Mouse (Mus musculus) forebrain, embryonic 14.5 days (tissue): Measurements from ENCODE around the gene Orai1. TPM values are rescaled to one million over a fixed set of nuclear protein-coding genes. Genes with fewer than 3 reads are reported as not detected.

Source experiments
- ATAC-seq: fragments of 200-750 bp; cut with Nextera tagmentation; 2 replicates; pipeline ENCODE4 v1.8.0; 2017; ENCODE audit warnings: mild to moderate bottlenecking, moderate library complexity
- DNase-seq: peaks from one replicate; pipeline ENCODE4 v3.0.0-alpha.2; 2015; ENCODE audit warnings: low spot score
- H3K27ac ChIP-seq: fragments of 300-500 bp; sonication (generic); 2 replicates; pipeline ENCODE4 v1.5.1; 2014; ENCODE audit warnings: low read depth, mild to moderate bottlenecking, control low read depth, low read length, moderate library complexity
- H3K27me3 ChIP-seq: fragments of 300-500 bp; sonication (generic); replicated peaks from 2 replicates; pipeline ENCODE4 v1.6.1; 2014; ENCODE audit warnings: low read length, control low read depth, mixed read lengths; ENCODE audit not compliant: control insufficient read depth, insufficient read depth
- H3K36me3 ChIP-seq: fragments of 300-500 bp; sonication (generic); 2 replicates; pipeline ENCODE4 v1.6.1; 2014; ENCODE audit warnings: low read length, control low read depth; ENCODE audit not compliant: control insufficient read depth, insufficient read depth
- H3K4me1 ChIP-seq: fragments of 300-500 bp; sonication (generic); 2 replicates; pipeline ENCODE4 v1.6.1; 2014; ENCODE audit warnings: antibody characterized with exemption, low read length, control low read depth; ENCODE audit not compliant: control insufficient read depth, insufficient read depth
- H3K4me2 ChIP-seq: fragments of 300-500 bp; sonication (generic); 2 replicates; pipeline ENCODE4 v1.6.1; 2014; ENCODE audit warnings: mild to moderate bottlenecking, control low read depth, low read length
- H3K4me3 ChIP-seq: fragments of 300-500 bp; sonication (generic); 2 replicates; pipeline ENCODE4 v1.5.1; 2014; ENCODE audit warnings: low read depth, low read length, control low read depth
- H3K9ac ChIP-seq: fragments of 300-500 bp; sonication (generic); 2 replicates; pipeline ENCODE4 v1.6.1; 2014; ENCODE audit warnings: mild to moderate bottlenecking, low read length, control low read depth, moderate library complexity
- H3K9me3 ChIP-seq: fragments of 300-500 bp; sonication (generic); replicated peaks from 2 replicates; pipeline ENCODE4 v1.6.1; 2016; ENCODE audit warnings: low read length, control low read depth, mixed read lengths; ENCODE audit not compliant: control insufficient read depth
- WGBS: fragments of 180-500 bp; shearing (Covaris S2); extraction: QIAGEN DNeasy Blood & Tissue Kit; methylation state at CpG from one replicate; pipeline ENCODE4 v1.1.7; 2014; 5-methylcytosine and 5-hydroxymethylcytosine counted together
- polyA plus RNA-seq: library from polyadenylated mRNA; unstranded; fragments of >200 nt; fragmentation: Nextera tagmentation; extraction: Ambion mirVana; gene quantifications from 2 replicates; pipeline ENCODE4 v1.2.1, GENCODE M21; 2014

Gene Orai1
- polyA plus RNA-seq, 1 experiment from 2014 or later = 13.8 TPM

DNA sequence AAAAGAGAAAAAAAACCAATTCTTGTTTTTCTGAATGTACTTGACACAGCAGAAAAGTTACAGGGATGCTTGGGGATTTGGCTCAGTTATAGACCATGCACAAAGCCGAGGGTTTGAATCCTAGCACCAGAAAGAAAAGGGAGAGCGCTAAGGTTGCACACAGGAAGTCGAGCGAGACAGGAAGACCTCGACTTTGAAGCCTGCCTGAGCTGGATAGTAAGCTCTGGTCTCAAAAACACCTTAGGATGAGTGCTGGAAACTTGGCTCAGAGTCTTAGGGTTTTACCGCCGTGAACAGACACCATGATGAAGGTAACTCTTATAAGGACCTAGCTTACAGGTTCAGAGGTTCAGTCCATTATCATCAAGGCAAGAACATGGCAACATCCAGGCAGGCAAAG, 6.6 kb downstream of the Orai1 start:
- no peaks in the 10 kb centered on the region for H3K27me3 ChIP-seq
- ATAC-seq (no peak), DNase-seq (no peak)
- no peak overlapping the region for H3K9ac ChIP-seq
- no peak overlapping the region for H3K4me3 ChIP-seq
- H3K4me2 ChIP-seq = no peak overlapping the region
- H3K27ac ChIP-seq = no peak overlapping the region
- peaks cover 13% of the 10 kb centered on the region for H3K4me1 ChIP-seq
- no peaks in the 10 kb centered on the region for H3K9me3 ChIP-seq
- no peaks in the 10 kb centered on the region for H3K36me3 ChIP-seq
- 88% methylated on average over 7 of the region's 7 CpGs for WGBS

DNA sequence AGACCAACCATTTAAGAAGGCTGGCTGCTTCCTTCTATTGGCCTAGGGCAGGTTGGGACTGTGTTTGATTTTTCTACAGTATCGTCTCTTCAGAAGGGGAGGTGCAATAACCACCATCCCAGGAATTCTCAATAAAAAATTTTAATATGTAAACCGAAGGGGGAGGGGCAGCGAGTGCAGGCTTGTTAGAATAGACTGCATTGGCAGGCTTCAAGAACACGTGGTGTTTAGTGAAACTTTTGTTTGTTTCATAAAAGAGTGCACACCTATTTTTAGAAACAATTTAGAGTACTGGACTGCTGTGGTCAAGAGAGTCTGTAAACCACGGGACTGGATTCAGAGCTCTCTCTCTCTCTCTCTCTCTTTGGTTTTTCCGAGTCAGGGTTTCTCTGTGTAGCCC, 8.2 kb downstream of the Orai1 start:
- H3K4me2 ChIP-seq = no peak overlapping the region
- WGBS = 81% methylated on average over 6 of the region's 6 CpGs
- no peak for DNase-seq

DNA sequence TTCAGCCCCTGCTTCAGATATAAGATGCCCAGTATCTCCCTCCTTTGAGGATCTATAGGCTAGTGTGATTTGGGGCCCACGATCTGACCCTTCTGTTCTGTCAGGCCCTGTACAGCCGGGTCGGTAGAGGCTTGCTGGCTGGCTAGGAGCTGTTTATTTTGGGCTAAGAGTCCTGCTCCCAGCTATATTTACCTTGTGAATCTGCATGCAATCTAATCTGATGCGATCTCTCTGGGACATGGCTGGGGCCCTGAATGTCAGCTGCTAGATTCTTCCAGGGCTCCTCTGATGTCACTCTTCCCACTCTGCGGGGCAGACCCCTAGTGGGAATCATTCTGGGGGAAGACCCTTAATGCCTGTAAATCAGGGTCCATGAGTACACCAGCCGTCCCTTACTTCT, 9.4 kb downstream of the Orai1 start:
- no peak overlapping the region for H3K27ac ChIP-seq
- H3K36me3 ChIP-seq = peaks cover 3% of the 10 kb centered on the region
- H3K4me2 ChIP-seq = no peak overlapping the region
- no peaks in the 10 kb centered on the region for H3K27me3 ChIP-seq
- ATAC-seq (no peak), DNase-seq (no peak)
- no peaks in the 10 kb centered on the region for H3K9me3 ChIP-seq
- 96% methylated on average over 6 of the region's 6 CpGs for WGBS
- H3K4me3 ChIP-seq = no peak overlapping the region
- peaks cover 4% of the 10 kb centered on the region for H3K4me1 ChIP-seq
- H3K9ac ChIP-seq = no peak overlapping the region

More for the DNA sequence above, 8.2 kb downstream of the Orai1 start:
- Histone ChIP-seq H3K27me3 (no peaks in the 10 kb centered on the region), H3K4me3 (no peak overlapping the region), H3K27ac (no peak overlapping the region), H3K4me1 (peaks cover 11% of the 10 kb centered on the region), H3K9me3 (no peaks in the 10 kb centered on the region), H3K9ac (no peak overlapping the region), H3K36me3 (no peaks in the 10 kb centered on the region)
- no peak for ATAC-seq

DNA sequence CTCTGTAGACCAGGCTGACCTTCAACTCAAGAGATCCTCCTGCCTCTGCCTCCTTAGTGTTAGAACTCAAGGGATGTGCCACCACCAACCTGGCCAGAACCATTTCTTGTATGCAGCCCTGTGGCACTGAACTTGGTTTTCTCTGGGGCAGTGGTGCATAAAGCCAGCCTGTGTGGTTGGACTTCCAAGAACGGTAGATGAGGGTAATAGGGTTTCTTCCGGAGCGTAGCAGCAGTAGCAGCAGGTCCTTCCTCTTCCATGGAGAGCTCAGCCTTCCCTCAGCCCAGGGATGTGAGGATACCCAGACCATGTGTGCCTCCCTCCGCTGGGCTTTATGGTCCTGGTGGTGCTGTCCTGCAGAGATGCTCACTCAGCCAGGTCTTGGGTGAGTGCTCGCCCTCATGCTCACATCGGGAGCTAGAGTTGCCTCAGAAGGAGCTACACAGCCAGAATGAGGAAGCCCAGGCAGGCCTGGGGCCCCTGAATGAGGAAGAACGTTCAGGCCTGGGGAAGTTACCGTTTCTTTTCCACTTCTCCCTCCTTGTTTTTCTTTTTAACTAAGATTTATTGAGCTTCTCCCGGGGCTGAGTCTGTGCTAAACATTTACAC, 10.2 kb downstream of the Orai1 start:
- 85% methylated on average over 9 of the region's 9 CpGs for WGBS
- peaks cover 7% of the 10 kb centered on the region for H3K36me3 ChIP-seq
- H3K27ac ChIP-seq = no peak overlapping the region
- no peaks in the 10 kb centered on the region for H3K27me3 ChIP-seq
- H3K9ac ChIP-seq = no peak overlapping the region
- H3K4me2 ChIP-seq = no peak overlapping the region
- H3K9me3 ChIP-seq = no peaks in the 10 kb centered on the region
- no peaks in the 10 kb centered on the region for H3K4me1 ChIP-seq
- ATAC-seq (no peak), DNase-seq (no peak)
- H3K4me3 ChIP-seq = no peak overlapping the region

DNA sequence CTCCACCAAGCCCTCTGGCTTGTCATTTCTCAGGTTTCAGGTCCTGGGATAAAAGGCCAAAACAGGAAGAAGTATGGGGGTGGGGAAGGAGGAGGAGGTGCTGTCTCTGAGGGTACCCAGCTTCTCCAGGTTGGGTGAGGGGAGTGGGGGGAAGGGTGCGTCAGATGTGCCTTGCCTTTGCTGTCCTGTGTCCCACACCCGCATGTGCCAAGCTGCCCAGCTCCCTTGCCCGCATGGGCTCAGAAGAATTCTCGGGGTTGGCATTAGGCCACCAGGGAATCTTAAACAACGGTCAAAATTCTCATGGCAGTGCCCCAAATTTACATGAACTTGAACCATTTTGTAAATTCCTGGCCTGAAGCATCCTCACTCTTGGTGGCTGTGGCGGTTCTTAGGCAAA, 11.5 kb downstream of the Orai1 start:
- no peak overlapping the region for H3K4me3 ChIP-seq
- H3K9ac ChIP-seq = no peak overlapping the region
- no peak overlapping the region for H3K4me2 ChIP-seq
- ATAC-seq (no peak), DNase-seq (no peak)
- H3K27ac ChIP-seq = no peak overlapping the region
- H3K27me3 ChIP-seq = no peaks in the 10 kb centered on the region
- peaks cover 7% of the 10 kb centered on the region for H3K36me3 ChIP-seq
- WGBS = 69% methylated on average over 6 of the region's 6 CpGs
- no peaks in the 10 kb centered on the region for H3K4me1 ChIP-seq
- H3K9me3 ChIP-seq = no peaks in the 10 kb centered on the region

DNA sequence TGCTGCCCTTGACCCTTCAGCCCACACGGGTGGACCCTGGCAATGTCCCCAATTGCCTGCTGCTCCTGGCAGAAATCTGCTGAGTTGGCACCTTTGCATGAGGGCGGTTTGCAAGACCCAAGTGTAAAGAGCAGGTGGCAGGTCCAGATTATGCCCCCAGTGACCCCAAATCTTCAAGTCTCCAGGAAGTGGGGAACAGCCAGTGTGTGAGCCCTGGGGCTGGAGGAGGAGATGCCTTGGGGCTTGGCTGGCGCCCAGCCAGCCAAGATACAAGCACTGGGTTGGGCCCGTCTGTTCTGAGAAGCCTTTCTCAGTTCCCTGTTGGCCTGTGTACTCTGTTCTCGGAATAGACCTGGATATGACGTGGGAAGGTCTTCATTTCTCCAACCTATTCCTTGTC, 12.6 kb downstream of the Orai1 start:
- no peak overlapping the region for H3K9ac ChIP-seq
- no peaks in the 10 kb centered on the region for H3K9me3 ChIP-seq
- no peak overlapping the region for H3K4me2 ChIP-seq
- 62% methylated on average over 6 of the region's 6 CpGs for WGBS
- H3K36me3 ChIP-seq = peaks cover 7% of the 10 kb centered on the region
- H3K4me3 ChIP-seq = no peak overlapping the region
- ATAC-seq (no peak), DNase-seq (no peak)
- H3K27ac ChIP-seq = no peak overlapping the region
- no peaks in the 10 kb centered on the region for H3K4me1 ChIP-seq
- H3K27me3 ChIP-seq = no peaks in the 10 kb centered on the region

DNA sequence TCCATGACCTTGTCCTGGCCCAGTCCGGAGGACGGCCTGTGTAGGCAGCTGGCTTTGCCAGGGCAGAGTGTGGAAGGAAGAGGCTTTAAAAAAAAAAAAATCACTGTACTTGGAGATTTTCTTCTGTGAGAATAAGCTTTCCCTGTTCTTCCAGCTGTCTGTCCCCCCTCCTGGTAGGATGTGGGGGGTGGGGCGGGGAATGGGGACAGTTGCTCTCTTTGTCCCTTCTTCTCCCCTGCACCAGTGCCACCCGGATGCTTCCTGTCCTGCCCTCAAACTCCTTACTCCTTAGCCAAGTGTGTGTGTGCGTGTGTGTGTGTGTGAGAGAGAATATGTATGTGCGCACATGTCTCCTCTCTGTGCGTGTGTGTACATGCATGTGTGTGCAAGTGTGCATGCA, 14.9 kb downstream of the Orai1 start:
- ATAC-seq (no peak), DNase-seq (no peak)
- no peak overlapping the region for H3K9ac ChIP-seq

DNA sequence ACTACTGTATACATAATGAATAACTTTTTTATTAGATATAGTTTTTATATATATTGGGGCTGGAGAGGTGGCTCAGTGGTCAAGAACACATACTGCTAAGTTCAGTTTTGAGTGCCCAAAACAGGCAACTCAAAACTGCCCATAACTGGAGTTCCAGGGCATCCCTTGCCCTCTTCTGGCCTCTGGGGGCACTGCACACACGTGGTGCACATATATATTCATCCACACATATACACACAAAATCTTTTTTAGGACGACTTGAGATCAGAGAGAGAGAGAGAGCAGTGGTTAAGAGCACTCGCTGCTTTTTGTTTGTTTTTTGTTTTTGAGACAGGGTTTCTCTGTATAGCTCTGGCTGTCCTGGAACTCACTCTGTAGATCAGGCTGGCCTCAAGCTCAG, 16.4 kb downstream of the Orai1 start:
- Histone ChIP-seq H3K4me3 (no peak overlapping the region), H3K4me1 (no peaks in the 10 kb centered on the region), H3K36me3 (peaks cover 7% of the 10 kb centered on the region), H3K9ac (no peak overlapping the region), H3K4me2 (no peak overlapping the region), H3K27ac (no peak overlapping the region), H3K9me3 (no peaks in the 10 kb centered on the region), H3K27me3 (no peaks in the 10 kb centered on the region)
- ATAC-seq = no peak
- DNase-seq = no peak
- 94% methylated on average over 3 of the region's 3 CpGs for WGBS

More for the DNA sequence above, 14.9 kb downstream of the Orai1 start:
- no peak overlapping the region for H3K4me3 ChIP-seq
- H3K4me1 ChIP-seq = no peaks in the 10 kb centered on the region
- H3K4me2 ChIP-seq = no peak overlapping the region
- WGBS = 95% methylated on average over 7 of the region's 7 CpGs
- H3K27me3 ChIP-seq = no peaks in the 10 kb centered on the region
- no peaks in the 10 kb centered on the region for H3K9me3 ChIP-seq
- H3K36me3 ChIP-seq = peaks cover 7% of the 10 kb centered on the region
- H3K27ac ChIP-seq = no peak overlapping the region

DNA sequence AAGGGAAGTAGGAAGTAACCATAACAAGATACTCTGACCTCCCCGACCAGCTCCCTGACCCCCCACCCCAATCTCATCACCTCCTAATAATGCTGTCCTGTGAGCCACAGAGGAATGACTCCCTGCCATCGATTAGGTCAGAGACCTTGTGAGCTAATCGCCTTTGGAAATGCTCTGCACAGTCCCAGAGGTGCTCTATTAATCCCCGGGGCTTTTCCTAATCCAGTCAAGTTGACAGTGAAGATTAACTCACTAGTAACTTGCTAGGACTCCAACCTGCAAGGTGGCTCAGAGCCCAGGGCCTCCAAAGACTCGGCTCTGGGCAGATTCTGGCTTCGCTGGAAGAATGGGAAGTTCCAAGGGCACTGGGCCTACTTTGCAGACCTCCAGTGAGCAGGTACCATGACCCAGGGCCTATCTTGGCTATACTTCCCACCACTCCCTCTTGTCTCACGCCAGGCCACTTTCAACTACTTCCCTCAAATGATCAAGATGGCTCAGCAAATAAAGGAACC, 18.8 kb downstream of the Orai1 start:
- Histone ChIP-seq H3K27me3 (no peaks in the 10 kb centered on the region), H3K27ac (no peak overlapping the region), H3K4me1 (no peaks in the 10 kb centered on the region), H3K9ac (no peak overlapping the region), H3K4me3 (no peak overlapping the region), H3K9me3 (no peaks in the 10 kb centered on the region), H3K4me2 (no peak overlapping the region), H3K36me3 (peaks cover 7% of the 10 kb centered on the region)
- ATAC-seq = no peak
- no peak for DNase-seq
- WGBS = 75% methylated on average over 7 of the region's 7 CpGs
